Mouse (Mus musculus) liver, postnatal 0 days (tissue): ENCODE measurements around the gene Gdap1l1. TPM values are rescaled to one million over a fixed set of nuclear protein-coding genes. Genes with fewer than 3 reads are reported as not detected.

Experiments
- ATAC-seq: fragments of 200-750 bp; cut with Nextera tagmentation; 2 replicates; pipeline ENCODE4 v1.8.0; 2017; ENCODE audit warnings: mild to moderate bottlenecking, moderate library complexity
- DNase-seq: peaks from one replicate; pipeline ENCODE4 v3.0.0-alpha.2; 2016
- H3K27ac ChIP-seq: fragments of 300-500 bp; sonication (generic); 2 replicates; pipeline ENCODE4 v1.5.1; 2014; ENCODE audit warnings: antibody characterized with exemption, moderate library complexity, mild to moderate bottlenecking, low read depth
- H3K27me3 ChIP-seq: fragments of 300-500 bp; sonication (generic); 2 replicates; pipeline ENCODE4 v1.6.1; 2014; ENCODE audit warnings: low read length, control low read depth, mixed read lengths; ENCODE audit not compliant: insufficient read depth
- H3K36me3 ChIP-seq: fragments of 300-500 bp; sonication (generic); replicated peaks from 2 replicates; pipeline ENCODE4 v1.6.1; 2014; ENCODE audit warnings: mild to moderate bottlenecking, control low read depth, low read length, moderate library complexity, mixed read lengths; ENCODE audit not compliant: insufficient read depth
- H3K4me1 ChIP-seq: fragments of 300-500 bp; sonication (generic); 2 replicates; pipeline ENCODE4 v1.6.1; 2014; ENCODE audit warnings: antibody characterized with exemption, mild to moderate bottlenecking, control low read depth; ENCODE audit not compliant: insufficient read depth
- H3K4me2 ChIP-seq: fragments of 300-500 bp; sonication (generic); 2 replicates; pipeline ENCODE4 v1.6.1; 2014; ENCODE audit warnings: low read depth, mild to moderate bottlenecking, low read length, moderate library complexity, mixed read lengths
- H3K4me3 ChIP-seq: fragments of 300-500 bp; sonication (generic); 2 replicates; pipeline ENCODE4 v1.5.1; 2014; ENCODE audit warnings: low read depth, low read length
- H3K9ac ChIP-seq: fragments of 300-500 bp; sonication (generic); replicated peaks from 2 replicates; pipeline ENCODE4 v1.6.1; 2014; ENCODE audit warnings: mild to moderate bottlenecking, moderate library complexity
- H3K9me3 ChIP-seq: fragments of 300-500 bp; sonication (generic); 2 replicates; pipeline ENCODE4 v1.6.1; 2016; ENCODE audit warnings: mild to moderate bottlenecking, control low read depth, low read length, mixed read lengths
- CTCF ChIP-seq: sonication (generic); IDR thresholded peaks from 2 replicates; pipeline ENCODE4 v1.5.1; 2016; ENCODE audit warnings: antibody characterized with exemption, low read depth
- EP300 ChIP-seq: IDR thresholded peaks from 2 replicates; pipeline ENCODE4 v1.6.1; 2016; ENCODE audit warnings: antibody characterized with exemption, low read depth, mild to moderate bottlenecking
- WGBS: fragments of 180-500 bp; shearing (Covaris S2); extraction: QIAGEN DNeasy Blood & Tissue Kit; methylation state at CpG from one replicate; pipeline ENCODE4 v1.1.7; 2014; ENCODE audit not compliant: insufficient replicate concordance; 5-methylcytosine and 5-hydroxymethylcytosine counted together
- polyA plus RNA-seq: library from polyadenylated mRNA; unstranded; fragments of >200 nt; fragmentation: Nextera tagmentation; extraction: Ambion mirVana; gene quantifications from 2 replicates; pipeline ENCODE4 v1.2.1, GENCODE M21; 2015

Gene Gdap1l1
- polyA plus RNA-seq, 1 experiment from 2014 or later = not detected

- no peaks in the 10 kb centered on the region for H3K4me1 ChIP-seq
- no peak for DNase-seq
- no peak overlapping the region for H3K9ac ChIP-seq
- H3K36me3 ChIP-seq = no peaks in the 10 kb centered on the region
- no peak overlapping the region for H3K4me2 ChIP-seq
- no peak overlapping the region for H3K27ac ChIP-seq
- 69% methylated on average over 7 of the region's 7 CpGs for WGBS
- no peak for TF ChIP-seq EP300
- TF ChIP-seq CTCF = no peak
- no peaks in the 10 kb centered on the region for H3K27me3 ChIP-seq
- ATAC-seq = no peak
- no peaks in the 10 kb centered on the region for H3K9me3 ChIP-seq
- no peak overlapping the region for H3K4me3 ChIP-seq
These were observed 64.9 kb downstream of the Gdap1l1 start for GRCm38 (mm10) chr2:163503191-163503590.

Other genes starting within 250 kb of the Gdap1l1 start
- 0.38 and 0.50 TPM in 2 replicates for gene Tox2, start 235.4 kb upstream of the Gdap1l1 start, polyA plus RNA-seq
- 0.11 and 0.19 TPM in 2 replicates for gene Jph2, start 40.5 kb upstream of the Gdap1l1 start, polyA plus RNA-seq
- 42.6 and 50.4 TPM in 2 replicates for gene Oser1, start 13.8 kb upstream of the Gdap1l1 start, polyA plus RNA-seq
- gene Fitm2, start 34.2 kb downstream of the Gdap1l1 start, polyA plus RNA-seq = 15.1 and 16.9 TPM in 2 replicates
- gene R3hdml, start 53.8 kb downstream of the Gdap1l1 start, polyA plus RNA-seq = not detected in 2 replicates
- gene Hnf4a, start 68.3 kb downstream of the Gdap1l1 start, polyA plus RNA-seq = 25.1 and 27.5 TPM in 2 replicates
- gene Ttpal, start 163.8 kb downstream of the Gdap1l1 start, polyA plus RNA-seq = 6.7 and 9.5 TPM in 2 replicates
- gene Serinc3, start 206.7 kb downstream of the Gdap1l1 start, polyA plus RNA-seq = 79.9 and 92.7 TPM in 2 replicates
- gene Pkig, start 219.9 kb downstream of the Gdap1l1 start, polyA plus RNA-seq = 84.9 and 85.0 TPM in 2 replicates